Mouse (Mus musculus) heart, postnatal 0 days (tissue): Measurements from ENCODE around the gene Nlrc5. TPM values are rescaled to one million over a fixed set of nuclear protein-coding genes. Genes with fewer than 3 reads are reported as not detected.

Source experiments
- ATAC-seq: fragments of 200-750 bp; cut with Nextera tagmentation; 2 replicates; pipeline ENCODE4 v1.8.0; 2017; ENCODE audit warnings: low read depth, moderate number of reproducible peaks, moderate library complexity; ENCODE audit not compliant: insufficient read depth
- DNase-seq: peaks from one replicate; pipeline ENCODE4 v3.0.0-alpha.2; 2016; ENCODE audit warnings: low spot score
- H3K27ac ChIP-seq: fragments of 300-500 bp; sonication (generic); 2 replicates; pipeline ENCODE4 v1.5.1; 2014; ENCODE audit warnings: low read depth, mild to moderate bottlenecking
- H3K27me3 ChIP-seq: fragments of 300-500 bp; sonication (generic); 2 replicates; pipeline ENCODE4 v1.6.1; 2014; ENCODE audit warnings: low read length, mixed read lengths; ENCODE audit not compliant: control insufficient read depth, insufficient read depth
- H3K36me3 ChIP-seq: fragments of 300-500 bp; sonication (generic); replicated peaks from 2 replicates; pipeline ENCODE4 v1.6.1; 2014; ENCODE audit warnings: low read length, mixed read lengths; ENCODE audit not compliant: control insufficient read depth, insufficient read depth
- H3K4me1 ChIP-seq: fragments of 300-500 bp; sonication (generic); 2 replicates; pipeline ENCODE4 v1.6.1; 2014; ENCODE audit warnings: antibody characterized with exemption; ENCODE audit not compliant: control insufficient read depth, insufficient read depth
- H3K4me2 ChIP-seq: fragments of 300-500 bp; sonication (generic); 2 replicates; pipeline ENCODE4 v1.6.1; 2014; ENCODE audit warnings: low read depth, mild to moderate bottlenecking, low read length, moderate library complexity
- H3K4me3 ChIP-seq: fragments of 300-500 bp; sonication (generic); 2 replicates; pipeline ENCODE4 v1.5.1; 2014; ENCODE audit warnings: low read depth, low read length
- H3K9ac ChIP-seq: fragments of 300-500 bp; sonication (generic); replicated peaks from 2 replicates; pipeline ENCODE4 v1.6.1; 2014; ENCODE audit warnings: low read depth, low read length, mixed read lengths
- H3K9me3 ChIP-seq: fragments of 300-500 bp; sonication (generic); replicated peaks from 2 replicates; pipeline ENCODE4 v1.6.1; 2016; ENCODE audit warnings: low read length; ENCODE audit not compliant: control insufficient read depth
- CTCF ChIP-seq: IDR thresholded peaks from 2 replicates; pipeline ENCODE4 v1.5.1; 2016; ENCODE audit warnings: antibody characterized with exemption, control low read depth, low read depth
- EP300 ChIP-seq: IDR thresholded peaks from 2 replicates; pipeline ENCODE4 v1.6.1; 2016; ENCODE audit warnings: antibody characterized with exemption, low read depth
- WGBS: fragments of 180-500 bp; shearing (Covaris S2); extraction: QIAGEN DNeasy Blood & Tissue Kit; methylation state at CpG from one replicate; pipeline ENCODE4 v1.1.7; 2014; 5-methylcytosine and 5-hydroxymethylcytosine counted together
- polyA plus RNA-seq: library from polyadenylated mRNA; unstranded; fragments of >200 nt; fragmentation: Nextera tagmentation; extraction: Ambion mirVana; gene quantifications from 2 replicates; pipeline ENCODE4 v1.2.1, GENCODE M21; 2015
- total RNA-seq: library from RNA; depleted of rRNA; stranded (reverse); fragments of >200 nt; gene quantifications from 2 replicates; pipeline ENCODE4 v1.2.3, GENCODE M21; 2014; ENCODE audit warnings: low replicate concordance

Gene Nlrc5
- total and polyA plus RNA-seq, 2 experiments from 2014 or later = 0.11 to 3.1 TPM

DNA sequence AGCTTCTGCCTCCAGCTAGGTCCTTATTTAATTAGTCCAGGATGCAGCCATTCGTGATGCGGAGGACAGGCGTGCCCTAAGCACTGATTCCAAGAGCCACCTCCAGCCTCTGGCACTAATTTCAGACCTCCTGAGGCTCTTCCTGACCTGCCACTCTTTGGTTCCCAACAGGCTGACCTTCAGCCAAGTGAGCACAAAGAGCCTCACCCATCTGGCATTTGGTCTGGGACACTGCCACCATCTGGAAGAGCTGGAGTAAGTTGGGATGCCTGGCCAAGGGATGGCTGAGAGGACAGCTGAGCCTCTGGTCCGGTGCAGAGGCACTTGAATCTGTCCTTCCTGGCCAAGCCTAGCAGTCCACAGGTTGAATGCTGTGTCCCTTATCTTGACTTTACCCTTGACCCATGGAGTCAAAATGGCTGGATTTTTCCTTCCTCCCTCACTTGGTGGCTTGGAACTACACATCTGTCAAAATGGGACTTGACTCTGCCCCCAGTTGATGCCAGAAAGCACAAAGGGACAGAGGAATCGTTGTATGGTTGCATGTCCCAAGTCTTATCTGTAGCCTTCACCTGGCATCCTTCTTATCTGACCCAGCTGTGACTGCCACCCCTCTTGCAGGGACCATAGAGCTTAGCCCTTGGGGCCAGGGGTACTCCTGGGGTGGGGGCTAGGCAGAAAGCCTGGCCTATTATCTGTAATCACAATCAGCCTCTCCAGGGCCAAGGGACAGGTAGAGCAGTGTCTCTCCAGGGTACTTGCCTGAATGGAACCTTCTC is 81.5 kb downstream of the Nlrc5 start:
- H3K27ac ChIP-seq = no peak overlapping the region
- no peak overlapping the region for H3K4me3 ChIP-seq
- ATAC-seq = no peak
- TF ChIP-seq EP300 (no peak), CTCF (no peak)
- H3K27me3 ChIP-seq = 0 out of 2 replicates have a peak, but pooled peaks cover 5% of the 10 kb centered on the region
- no peak overlapping the region for H3K9ac ChIP-seq
- 50% methylated on average over 5 of the region's 5 CpGs for WGBS
- no peak for DNase-seq
- no peak overlapping the region for H3K4me2 ChIP-seq
- H3K4me1 ChIP-seq = no peaks in the 10 kb centered on the region
- no peaks in the 10 kb centered on the region for H3K9me3 ChIP-seq
- H3K36me3 ChIP-seq = no peaks in the 10 kb centered on the region

DNA sequence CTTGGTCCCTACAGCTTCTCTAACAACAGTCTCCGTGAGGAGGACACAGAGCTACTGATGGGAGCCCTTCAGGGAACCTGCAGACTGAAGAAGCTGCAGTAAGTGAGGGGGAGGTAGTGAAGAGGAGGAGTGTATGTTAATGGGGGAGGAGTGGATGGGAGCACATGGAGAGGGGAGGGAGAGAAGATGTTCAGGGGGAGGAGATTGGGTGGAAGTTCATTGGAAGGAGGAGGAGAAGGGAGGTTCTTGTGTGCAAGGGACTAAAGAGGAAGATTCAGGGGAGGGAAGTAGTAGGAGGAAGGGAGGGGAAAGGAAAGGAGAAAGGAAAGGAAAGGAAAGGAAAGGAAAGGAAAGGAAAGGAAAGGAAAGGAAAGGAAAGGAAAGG is 82.0 kb downstream of the Nlrc5 start:
- Histone ChIP-seq H3K4me3 (no peak overlapping the region), H3K4me2 (no peak overlapping the region), H3K9ac (no peak overlapping the region), H3K27ac (no peak overlapping the region), H3K36me3 (no peaks in the 10 kb centered on the region), H3K9me3 (no peaks in the 10 kb centered on the region), H3K27me3 (0 out of 2 replicates have a peak, but pooled peaks cover 5% of the 10 kb centered on the region), H3K4me1 (no peaks in the 10 kb centered on the region)
- TF ChIP-seq CTCF (no peak), EP300 (no peak)
- ATAC-seq (no peak), DNase-seq (no peak)
- WGBS = 21% methylated on average over 1 of the region's 1 CpGs

- H3K4me2 ChIP-seq = no peak overlapping the region
- TF ChIP-seq CTCF (no peak), EP300 (no peak)
- 0 out of 2 replicates have a peak, but pooled peaks cover 5% of the 10 kb centered on the region for H3K27me3 ChIP-seq
- no peaks in the 10 kb centered on the region for H3K36me3 ChIP-seq
- no peak overlapping the region for H3K27ac ChIP-seq
- no peaks in the 10 kb centered on the region for H3K9me3 ChIP-seq
- no peak overlapping the region for H3K9ac ChIP-seq
- no peak for DNase-seq
- WGBS = 50% methylated on average over 3 of the region's 3 CpGs
- ATAC-seq = no peak
- no peak overlapping the region for H3K4me3 ChIP-seq
- H3K4me1 ChIP-seq = no peaks in the 10 kb centered on the region
Measured at GRCm38 (mm10) chr8:94516766-94517165, 82.6 kb downstream of the Nlrc5 start.

DNA sequence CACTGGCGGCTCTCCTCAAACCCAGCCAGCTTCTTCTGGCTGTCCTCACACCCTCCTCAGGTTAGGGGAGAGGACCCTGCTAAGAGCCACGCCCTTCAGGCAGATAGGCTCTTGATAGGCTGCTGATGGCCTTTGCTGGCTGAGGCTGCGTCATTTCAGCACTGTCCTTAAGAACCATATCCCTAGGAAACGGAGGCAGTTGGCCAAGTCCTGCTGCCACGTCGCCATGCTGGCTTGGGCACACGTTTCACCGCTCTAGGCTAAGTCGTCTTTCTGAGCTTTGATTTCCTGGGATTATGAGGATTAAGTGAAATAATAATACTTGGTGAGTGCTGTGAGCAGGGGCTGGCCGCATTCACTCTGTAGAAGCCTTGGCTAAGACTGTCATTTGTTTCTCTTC is 84.2 kb downstream of the Nlrc5 start:
- Histone ChIP-seq H3K27me3 (peaks cover 8% of the 10 kb centered on the region; the same call in 1 of the 2 replicates), H3K4me2 (no peak overlapping the region), H3K36me3 (no peaks in the 10 kb centered on the region), H3K27ac (no peak overlapping the region), H3K9ac (no peak overlapping the region), H3K9me3 (no peaks in the 10 kb centered on the region), H3K4me1 (no peaks in the 10 kb centered on the region), H3K4me3 (no peak overlapping the region)
- no peak for ATAC-seq
- TF ChIP-seq CTCF = no peak
- no peak for TF ChIP-seq EP300
- WGBS = 60% methylated on average over 10 of the region's 10 CpGs
- no peak for DNase-seq

GRCm38 (mm10) chr8:94519021-94519420 is 84.9 kb downstream of the Nlrc5 start:
- Histone ChIP-seq H3K27me3 (peaks cover 8% of the 10 kb centered on the region; the same call in 1 of the 2 replicates), H3K4me3 (no peak overlapping the region), H3K9ac (no peak overlapping the region), H3K36me3 (no peaks in the 10 kb centered on the region), H3K4me2 (no peak overlapping the region), H3K4me1 (no peaks in the 10 kb centered on the region), H3K27ac (no peak overlapping the region), H3K9me3 (no peaks in the 10 kb centered on the region)
- DNase-seq (no peak), ATAC-seq (no peak)
- 85% methylated on average over 5 of the region's 5 CpGs for WGBS
- no peak for TF ChIP-seq EP300
- TF ChIP-seq CTCF = no peak

GRCm38 (mm10) chr8:94521481-94521880 is 87.3 kb downstream of the Nlrc5 start:
- no peak for DNase-seq
- Histone ChIP-seq H3K9ac (no peak overlapping the region), H3K9me3 (no peaks in the 10 kb centered on the region), H3K27ac (no peak overlapping the region), H3K27me3 (peaks cover 9% of the 10 kb centered on the region; the same call in 1 of the 2 replicates), H3K4me1 (no peaks in the 10 kb centered on the region), H3K4me3 (no peak overlapping the region), H3K36me3 (no peaks in the 10 kb centered on the region), H3K4me2 (no peak overlapping the region)
- 45% methylated on average over 4 of the region's 4 CpGs for WGBS
- TF ChIP-seq CTCF = no peak
- TF ChIP-seq EP300 = no peak
- no peak for ATAC-seq
